Mouse (Mus musculus) yolk sac, embryonic 10.5 days (tissue): Measurements from ENCODE around the gene Crybg1.
A peak's percentile ranks its signal among the peaks of the same experiment; 100 is the strongest.
"Not testable (repeated sequence)": the region's sequence is repeated elsewhere in the genome, so short reads cannot be mapped to it uniquely, and the experiment has no call there.

Experiments
- DNase-seq: peaks from one replicate; pipeline ENCODE4 v3.0.0-alpha.2; 2017; ENCODE audit warnings: low spot score

Gene Crybg1

DNA sequence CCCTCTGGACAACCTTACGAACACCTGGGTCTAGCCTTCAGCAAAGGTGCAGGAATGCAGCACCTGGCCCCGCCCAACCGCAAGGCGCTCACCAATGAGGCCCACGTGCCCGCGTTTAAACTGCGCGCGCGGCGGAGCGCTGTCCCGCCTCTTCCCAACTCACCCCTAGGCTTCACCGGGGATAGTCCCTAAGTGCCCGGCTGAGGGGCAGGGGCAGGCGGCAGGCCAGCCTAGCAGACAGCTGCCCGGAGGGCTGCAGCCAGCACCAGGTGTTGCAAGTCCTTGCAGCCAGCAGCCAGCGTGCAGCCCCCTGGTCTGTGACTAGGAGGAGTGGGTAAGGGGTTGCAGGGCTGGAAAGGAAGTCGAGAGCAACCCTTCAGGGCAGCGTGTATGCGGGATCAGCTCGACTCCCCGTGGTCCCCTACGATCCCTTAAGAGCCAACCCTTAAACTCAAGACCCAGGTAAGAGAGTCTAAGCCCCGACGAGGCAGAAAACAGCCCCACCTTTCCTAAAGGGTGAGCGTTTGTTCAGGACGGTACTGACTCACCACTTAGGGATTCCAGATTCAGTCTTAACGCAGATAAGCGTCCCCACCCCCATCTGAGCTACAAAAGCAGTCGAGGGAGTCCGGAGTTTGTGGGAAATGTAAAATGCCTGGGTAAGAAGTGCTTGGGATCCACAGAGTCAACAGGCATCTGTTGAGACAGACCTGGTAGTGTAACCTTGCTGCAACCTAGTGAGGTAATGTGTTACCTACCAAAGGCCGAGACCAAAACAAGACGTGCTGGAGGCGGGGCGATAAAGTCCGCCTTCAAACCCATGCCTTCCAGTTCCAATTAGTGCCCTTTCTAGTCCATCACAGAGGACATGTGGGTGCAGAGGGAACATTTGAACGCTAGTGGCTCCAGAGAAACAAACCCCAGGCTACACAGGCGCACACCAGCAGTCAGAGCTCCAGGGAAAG is 142.7 kb downstream of the Crybg1 start:
- peak; percentile 36 for DNase-seq

DNA sequence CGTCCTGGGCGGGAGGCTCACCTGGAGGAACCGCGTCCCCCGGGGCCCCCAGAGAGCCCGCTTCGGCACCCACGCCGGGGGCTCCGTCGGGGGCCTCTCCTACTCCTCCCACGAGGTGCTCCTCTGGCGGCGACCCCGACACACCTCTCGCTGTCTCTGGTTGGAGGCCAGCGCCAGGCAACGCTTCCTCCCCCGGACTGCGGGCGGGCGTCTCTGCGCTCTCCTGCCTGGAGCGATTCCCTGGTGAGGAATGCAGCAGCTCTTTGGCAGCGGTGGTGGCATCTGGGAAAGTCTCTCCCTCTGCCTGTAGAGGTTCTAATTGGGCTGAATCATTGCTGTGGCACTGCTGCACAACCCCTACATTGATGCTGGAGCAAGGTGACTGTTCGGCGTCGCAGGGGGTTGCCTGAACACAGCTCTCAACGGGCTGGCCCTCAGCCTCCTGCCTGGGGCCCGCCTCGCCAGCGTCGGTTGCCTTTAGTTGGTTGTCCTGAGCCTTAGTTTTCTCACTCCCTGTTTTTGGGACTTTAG is 144.4 kb downstream of the Crybg1 start:
- DNase-seq, result peak; percentile 19

DNA sequence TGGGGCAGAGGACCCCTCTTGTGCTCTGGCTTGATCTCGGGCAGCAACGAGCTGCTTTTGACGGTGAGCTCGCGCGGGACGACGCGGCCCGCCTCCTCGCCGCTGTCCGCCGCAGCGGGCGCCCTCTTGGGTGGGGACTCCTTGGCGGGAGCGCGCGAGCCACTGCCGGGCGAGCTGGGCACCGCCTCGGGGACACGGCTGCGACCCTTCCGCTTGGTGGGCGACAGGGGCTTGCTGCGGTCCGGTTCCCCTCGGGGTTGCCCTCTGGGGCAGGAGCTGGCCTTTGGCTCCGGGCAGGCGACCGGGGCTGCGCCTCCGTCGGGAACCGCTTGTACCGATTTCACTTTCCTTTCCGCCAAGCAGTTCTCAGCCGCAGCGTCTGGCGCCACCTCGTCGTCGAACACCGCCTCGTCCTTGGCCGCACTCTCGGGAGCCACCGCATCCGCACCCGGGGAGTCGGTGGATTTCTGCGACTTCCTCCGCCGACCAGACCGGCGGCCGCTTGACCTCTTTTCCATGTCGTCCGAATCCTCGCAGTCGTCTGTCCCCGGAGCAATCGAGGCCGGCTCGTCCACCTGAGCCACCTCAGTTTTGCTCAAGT is 145.0 kb downstream of the Crybg1 start:
- DNase-seq, result peak; percentile 56

DNA sequence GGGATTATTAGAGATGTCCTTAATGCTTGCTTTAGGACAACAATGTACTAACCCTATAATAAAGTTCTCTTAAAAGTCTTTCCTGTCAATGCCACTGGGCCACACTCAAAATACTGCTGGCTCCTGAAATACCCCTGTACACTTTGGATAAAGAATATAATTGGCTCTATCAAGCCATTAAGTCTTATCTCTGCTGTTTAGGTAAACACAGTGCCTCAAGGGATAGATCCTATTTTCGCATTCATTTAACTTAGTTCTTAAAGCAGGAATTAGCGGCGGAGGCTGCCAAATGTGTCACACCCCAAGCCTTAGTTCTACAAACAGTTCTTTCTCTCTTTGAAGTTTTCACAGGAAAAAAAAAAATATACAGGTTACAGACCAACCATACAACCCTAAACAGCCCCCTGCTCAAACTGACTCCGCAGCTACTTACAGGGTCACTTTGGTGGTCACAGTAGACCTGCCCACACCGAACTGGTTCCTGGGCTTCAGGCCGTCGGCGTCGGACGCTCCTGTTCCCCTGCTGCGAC is 145.6 kb downstream of the Crybg1 start:
- DNase-seq, result no peak

DNA sequence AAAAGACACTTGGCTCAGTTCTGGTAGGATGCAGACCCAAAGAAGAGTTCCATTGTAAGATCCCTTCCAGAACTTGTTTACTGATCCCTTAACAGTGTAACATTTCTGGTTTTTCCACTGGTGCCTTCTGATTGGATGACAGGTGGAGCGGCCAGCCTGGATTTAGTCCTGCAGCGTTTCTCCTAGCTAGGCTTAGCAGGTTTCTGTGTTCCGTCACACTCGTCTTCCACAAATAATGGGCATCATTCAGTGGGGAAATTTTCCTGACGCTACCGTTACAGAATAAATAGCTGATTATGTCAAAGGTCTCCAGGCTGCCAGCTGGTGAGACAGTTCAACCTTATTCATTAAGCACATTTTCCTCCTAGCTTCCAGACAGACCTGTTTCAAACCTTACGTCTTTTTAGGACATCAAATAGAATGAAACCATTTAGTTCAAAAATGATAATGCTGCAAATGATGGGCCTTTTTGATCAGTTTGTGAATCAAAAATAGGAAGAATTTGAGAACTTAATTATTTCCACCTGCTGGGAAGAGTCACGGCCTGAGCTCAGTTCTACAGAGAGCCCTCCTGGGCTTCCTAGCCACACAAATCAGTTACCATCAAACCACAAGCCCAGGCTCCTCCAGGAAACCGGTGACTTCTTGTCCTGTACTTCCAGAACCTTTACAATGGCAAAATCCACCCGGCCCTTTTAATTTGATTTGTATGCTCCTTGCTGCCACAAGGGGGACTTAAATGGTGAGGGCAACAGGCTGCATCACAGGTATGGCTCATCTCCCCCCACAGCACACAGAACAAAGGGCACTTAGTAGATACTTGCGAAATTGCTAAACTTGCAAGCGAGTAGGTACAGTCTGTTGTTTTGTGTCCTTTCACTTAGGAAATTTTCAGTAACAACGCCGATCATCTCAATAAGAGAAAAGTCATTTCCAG is 146.4 kb downstream of the Crybg1 start:
- DNase-seq, result peak; percentile 48

DNA sequence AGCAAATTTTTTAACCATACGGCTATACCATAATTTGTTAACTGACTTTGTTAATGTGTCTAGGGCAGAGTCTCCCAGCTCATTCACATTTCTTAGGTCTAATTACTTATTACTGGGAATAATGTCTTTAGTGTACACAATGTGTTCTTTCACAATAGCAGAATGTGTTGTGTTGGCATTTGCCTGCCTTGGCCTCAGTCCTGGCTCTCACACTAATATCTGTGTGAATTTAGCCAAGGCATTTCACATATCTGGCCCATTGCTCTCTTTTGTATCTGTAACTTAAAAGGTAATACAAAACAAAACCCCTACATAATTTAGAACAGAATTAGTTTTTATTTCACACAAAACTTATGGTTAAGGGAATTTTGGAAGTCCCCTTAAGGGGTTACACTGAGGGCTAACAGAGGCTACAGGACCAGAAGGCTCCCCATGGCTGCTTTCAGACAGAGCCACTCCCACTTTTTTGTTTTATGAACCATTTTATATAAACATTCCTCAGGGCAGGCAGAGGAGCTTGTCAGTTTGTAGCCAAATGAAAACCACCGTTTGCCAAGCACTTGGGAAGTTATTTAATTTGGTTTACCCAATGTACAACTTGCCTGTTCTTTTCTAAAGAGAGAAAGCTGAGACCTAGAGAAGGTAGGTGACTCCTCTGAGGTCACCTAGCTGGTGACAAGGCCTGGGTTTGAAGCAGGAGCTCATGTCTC is 148.3 kb downstream of the Crybg1 start:
- DNase-seq, result no peak

DNA sequence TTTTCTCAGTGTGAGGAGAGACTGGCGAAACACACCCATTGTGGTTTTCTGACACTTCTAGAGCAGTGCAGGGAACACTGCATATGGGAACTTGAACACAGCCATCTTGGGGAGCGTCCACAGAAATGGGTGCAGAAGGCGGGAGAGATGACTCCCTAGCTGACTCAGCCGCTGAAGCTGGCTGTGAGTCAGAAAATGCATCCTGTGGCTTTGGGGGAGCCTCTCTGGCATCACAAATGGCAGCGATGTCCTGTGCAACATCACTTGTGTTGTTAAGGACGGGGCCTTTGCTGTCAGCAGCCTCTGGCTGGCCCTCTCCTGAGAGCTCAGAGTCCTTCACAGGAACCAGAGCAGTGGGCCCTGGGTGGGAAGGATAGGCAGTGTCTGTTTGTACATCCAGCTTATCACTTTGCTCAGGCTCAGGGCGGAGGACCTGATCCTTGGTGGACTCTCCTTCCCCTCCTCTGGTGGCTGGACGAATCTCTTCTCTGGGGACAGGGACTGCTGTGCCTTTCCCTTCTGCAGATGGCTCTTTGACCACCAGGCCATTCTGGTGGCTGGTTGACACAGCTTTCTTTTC is 150.1 kb downstream of the Crybg1 start:
- DNase-seq, result no peak

DNA sequence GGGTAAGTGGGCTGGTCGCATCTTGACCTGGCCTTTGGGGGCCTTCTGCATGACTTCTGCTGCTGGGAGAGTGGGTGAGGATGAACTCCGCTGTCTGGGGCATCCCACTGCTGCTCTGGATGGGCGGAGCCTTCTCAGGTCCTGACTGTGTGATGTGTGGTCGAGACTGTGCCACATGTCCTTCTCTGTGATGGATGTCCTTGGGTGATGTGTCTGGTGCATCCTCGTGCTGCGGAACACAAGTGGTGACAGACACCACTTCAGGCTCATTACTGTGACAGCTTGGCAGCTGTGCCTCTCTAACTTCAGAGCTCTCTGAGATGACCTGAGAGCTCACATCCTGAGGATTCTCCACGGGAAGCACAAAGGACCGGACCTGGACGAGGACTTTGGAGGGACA is 150.6 kb downstream of the Crybg1 start:
- no peak for DNase-seq

DNA sequence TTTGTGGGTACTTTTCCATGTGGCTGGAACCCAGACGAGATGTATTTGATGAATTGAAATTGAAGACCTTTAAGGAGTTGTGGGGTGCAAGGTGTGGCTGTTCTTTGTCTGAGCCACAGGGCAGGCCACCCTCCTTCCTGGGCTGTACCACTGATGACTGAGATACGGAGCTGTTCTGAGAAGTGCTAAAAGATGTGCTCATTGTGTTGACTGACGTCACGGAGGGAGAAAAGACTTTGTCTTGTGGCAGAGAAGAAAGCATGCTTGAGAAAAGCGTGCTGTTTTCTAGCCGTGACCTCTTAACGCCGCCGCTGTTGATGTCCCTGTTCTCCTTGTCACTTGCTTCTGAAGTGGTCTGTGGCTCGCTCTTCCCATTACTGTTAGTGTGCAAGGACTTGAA is 151.4 kb downstream of the Crybg1 start:
- DNase-seq, result no peak

DNA sequence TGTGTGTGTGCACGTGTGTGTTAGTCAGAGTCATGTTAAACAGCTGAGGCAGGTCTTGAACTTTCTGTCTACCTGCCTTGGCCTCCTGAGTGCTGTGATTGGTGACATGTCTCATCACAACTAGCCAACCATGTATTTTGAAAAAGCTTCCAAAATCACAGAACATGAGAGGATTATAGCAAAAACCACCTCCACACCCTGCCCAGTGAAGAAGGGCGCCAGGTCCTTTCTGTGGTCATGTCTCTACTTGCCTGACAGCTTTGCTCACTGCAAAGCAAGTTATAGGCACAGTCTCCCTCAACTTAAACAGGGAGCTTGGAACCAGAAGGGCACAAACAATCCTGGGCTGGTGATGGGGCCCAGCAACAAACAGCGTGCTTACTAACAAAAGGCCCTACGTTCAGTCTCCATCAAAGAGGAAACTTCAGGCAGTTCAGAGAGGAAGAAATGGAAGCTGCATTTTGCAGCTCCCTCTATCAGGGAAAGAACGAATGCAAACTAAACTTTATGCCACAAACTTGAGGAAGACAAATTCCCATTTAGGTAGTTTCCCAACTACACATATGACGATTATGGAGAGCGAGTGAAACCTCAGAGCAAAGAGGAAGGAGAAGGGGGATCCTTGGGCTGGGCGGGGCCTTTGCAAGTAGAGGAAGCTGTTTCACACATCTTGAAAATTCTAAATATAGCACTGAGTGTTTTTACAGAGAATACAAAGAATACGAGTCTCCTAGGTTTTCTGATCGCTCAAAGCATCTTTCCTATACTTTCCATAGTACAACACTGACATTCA is 152.6 kb downstream of the Crybg1 start:
- DNase-seq, result no peak

DNA sequence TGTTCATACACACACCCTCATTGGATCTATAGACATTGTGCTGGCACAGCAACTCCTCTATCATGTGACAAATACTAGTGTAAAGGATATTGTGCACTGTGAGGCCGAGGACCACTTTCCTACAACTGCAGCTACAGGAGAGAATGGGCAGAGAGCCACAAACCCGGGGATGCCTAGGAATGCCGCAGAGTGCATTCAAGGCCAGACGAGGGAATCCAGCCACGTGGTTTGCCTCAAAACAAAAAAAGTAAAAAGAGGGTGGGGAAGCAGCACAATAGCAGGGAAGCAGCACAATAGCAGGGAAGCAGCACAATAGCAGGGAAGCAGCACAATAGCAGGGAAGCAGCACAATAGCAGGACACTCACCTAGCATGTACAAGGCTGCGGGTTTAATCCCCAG is 155.5 kb downstream of the Crybg1 start:
- DNase-seq, result no peak

DNA sequence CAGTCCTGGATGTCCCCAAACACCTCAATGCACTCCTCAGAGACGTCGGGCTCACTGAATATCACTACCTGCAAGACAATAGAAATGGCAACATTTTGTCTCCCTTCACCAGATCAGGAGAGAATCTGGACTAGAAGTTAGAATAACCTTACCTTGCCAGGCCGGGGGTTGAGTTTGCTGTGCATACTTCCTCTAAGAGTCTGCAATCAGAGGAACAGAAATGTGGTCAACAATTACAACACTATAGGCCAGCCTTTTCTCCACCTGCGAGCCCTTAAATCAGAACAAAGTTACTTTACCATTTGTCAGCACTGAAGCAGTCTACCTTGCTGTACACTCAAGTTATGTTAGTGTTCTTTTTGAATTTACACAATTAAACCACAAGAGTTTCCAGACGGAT is 156.1 kb downstream of the Crybg1 start:
- DNase-seq, result no peak

DNA sequence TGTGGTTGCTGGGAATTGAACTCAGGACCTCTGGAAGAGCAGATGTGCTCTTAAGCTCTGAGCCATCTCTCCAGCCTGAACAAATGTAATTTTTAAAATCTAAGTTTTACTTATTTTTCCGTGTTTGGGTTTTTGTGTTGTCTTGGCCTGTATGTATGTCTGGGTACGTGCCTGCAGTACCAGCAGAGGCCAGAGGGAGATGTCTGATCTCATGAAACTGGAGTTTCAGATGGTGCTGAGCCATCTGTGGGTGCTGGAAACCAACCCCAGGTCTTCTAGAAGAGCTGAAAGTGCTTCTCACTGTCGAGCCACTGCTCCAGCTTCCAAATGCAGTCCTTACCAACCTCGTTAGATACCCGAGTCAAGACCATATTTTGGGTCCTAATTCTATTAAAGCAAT is 157.4 kb downstream of the Crybg1 start:
- no peak for DNase-seq

DNA sequence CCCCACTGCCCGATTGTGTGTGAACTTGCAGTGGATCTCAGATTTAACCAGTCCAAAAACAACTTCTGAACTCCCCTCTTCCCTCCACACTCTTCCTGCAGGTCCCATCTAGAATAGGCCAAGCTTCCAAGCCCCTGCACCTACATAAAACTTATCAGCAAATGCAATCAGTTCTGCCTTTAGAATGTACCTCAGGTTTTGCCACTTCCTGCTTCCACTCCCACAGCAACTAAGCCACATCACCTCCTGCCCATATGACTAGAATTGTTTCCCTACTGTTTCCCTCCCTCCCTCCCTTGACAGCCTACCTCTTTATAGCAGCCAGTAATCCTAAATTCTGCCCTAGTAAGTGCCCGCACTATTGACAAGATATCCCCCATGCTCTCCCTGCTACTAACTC is 164.8 kb downstream of the Crybg1 start:
- DNase-seq, result no peak

DNA sequence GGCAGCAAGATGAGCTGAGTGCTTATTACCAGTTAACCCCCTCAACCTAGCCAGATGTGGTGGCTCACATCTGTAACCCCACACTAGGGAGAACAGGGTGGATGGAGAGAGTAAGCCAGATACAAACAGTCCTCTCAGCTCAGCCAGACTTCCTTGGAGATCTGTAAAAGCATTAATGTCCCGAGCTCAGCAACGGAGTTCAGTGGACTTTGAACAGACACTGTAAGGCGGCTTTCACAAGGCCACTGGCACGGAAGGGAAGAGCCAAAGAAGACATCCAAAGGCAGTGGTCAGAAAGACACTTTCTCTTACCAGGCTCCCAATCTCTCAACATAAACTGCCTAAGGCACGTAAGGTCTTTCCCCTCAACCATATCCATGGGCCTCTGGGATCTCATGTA is 165.4 kb downstream of the Crybg1 start:
- DNase-seq, result no peak

DNA sequence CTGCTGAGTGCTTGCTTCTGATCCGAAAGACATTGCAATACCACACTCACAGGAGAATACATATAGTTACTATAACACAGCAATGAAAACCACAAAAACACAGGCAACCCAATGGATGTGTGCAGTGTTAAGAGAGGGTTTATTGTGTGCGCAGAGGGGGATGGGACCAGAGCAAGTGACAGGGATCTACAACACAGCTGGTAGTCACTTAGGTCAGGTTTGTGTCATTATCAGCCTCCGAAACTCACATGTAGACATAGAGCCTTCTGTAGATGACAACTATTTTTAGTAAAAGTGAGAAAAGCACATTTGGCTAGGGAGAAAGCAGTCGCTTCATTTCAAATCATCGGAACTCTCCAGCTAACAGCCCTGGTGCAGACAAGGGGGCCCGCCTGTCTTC is 166.2 kb downstream of the Crybg1 start:
- DNase-seq, result no peak

DNA sequence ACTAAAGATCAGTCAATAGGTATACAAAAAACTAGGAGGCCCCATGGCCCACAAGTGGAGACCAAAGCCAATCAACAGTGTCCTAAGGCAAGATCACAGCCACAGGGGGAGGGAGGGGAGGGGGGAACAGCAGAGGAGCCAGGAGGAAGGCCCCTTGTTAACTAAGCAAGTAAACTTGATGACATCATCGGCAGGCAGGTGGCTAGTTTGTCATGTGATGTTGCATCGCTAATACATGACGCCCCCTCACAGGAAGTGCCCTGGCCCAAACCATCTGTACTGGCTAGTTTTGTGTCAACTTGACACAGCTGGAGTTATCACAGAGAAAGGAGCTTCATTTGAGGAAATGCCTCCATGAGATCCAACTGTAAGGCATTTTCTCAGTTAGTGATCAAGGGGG is 167.9 kb downstream of the Crybg1 start:
- DNase-seq, result not testable (repeated sequence)

DNA sequence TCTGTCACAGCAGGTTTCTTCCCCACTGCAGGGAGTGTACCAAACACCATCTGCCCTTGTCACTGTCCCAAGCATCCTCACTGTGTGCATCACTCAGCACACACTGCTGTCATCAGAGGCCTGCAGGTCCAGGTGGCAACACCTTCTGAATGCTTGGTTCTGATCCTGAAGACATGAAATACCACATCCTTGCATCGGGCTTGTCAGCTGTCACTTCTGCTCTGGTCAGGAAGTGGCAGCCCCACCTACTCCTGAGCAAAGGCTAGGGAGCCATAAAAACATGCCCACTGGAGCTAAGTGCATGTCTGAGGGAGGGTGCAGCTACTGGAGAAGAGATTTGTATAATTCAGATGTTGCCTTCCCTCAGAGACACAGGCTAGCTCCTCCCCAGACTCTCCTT is 168.6 kb downstream of the Crybg1 start:
- no peak for DNase-seq

DNA sequence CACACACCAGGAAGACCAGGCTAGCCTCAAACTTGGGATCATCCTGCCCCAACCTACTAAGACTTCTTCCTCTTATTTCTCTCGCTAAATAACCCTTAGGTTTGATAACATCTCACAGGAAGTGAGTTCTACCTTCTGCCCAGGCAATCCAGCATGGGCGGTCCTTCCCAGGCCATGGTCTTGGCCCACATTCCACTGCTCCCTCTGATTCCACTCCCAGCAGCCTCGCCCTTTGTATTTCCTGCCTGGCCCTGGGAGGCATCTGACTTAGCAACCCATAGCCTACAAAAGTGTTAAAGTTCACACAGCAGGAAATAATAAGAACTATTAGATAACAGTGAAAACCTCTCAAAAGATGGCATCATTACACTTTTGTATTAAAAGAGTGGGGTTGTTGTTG is 171.3 kb downstream of the Crybg1 start:
- peak; percentile 9 for DNase-seq

DNA sequence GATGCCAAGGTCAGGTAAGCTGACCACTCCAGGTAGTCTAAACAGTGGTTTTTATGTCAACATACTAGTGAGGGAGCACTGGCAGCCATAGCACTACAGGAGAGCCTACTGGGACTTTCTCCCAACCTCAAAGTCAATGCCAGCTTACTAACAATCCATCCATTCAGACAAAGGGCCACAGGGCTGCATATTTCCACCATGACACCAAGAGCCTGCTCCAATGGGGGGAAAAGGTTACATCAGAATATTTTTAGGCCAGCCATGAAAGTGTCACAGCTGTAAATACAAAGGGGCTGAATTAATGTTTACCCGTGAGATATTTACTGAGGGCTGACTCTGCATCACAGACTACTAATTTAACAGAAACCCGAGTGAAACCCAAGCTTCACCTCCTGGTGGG is 175.4 kb downstream of the Crybg1 start:
- DNase-seq, result no peak
